Mouse (Mus musculus): Measurements from ENCODE around the gene Gm11060. TPM values are rescaled to one million over a fixed set of nuclear protein-coding genes. Genes with fewer than 3 reads are reported as not detected.

The Gm11060 gene
- polyA plus RNA-seq, 1 experiment, result not detected

GRCm38 (mm10) chr2:105117669-105118068 is 25.9 kb downstream of the Gm11060 start:
- WGBS, result 28% methylated on average over 8 of the region's 8 CpGs
- Histone ChIP-seq H3K4me3 (ENCODE audit: insufficient read depth, low read depth, low read length) (no peak overlapping the region), H3K27me3 (replicated peaks; ENCODE audit: control insufficient read depth, insufficient read depth, low read length) (peaks cover 2% of the 10 kb centered on the region; the same call in 1 of the 2 replicates), H3K36me3 (ENCODE audit: control insufficient read depth, insufficient read depth, low read length) (no peaks in the 10 kb centered on the region), H3K27ac (ENCODE audit: insufficient read depth, low read depth, low read length) (no peak overlapping the region), H3K4me1 (ENCODE audit: control insufficient read depth, insufficient read depth, low read length) (no peaks in the 10 kb centered on the region)
- no peak for TF ChIP-seq POLR2A (IDR thresholded peaks at IDR 0.05; ENCODE audit: low read depth, low read length)
- no peak for TF ChIP-seq CTCF (conservative IDR thresholded peaks at IDR 0.05; ENCODE audit: insufficient read depth, insufficient read length, low read depth, low read length)
- DNase-seq, result no peak

- WGBS, result 50% methylated on average over 8 of the region's 8 CpGs
- H3K27me3 ChIP-seq (replicated peaks; ENCODE audit: control insufficient read depth, insufficient read depth, low read length), result peaks cover 16% of the 10 kb centered on the region
- H3K27ac ChIP-seq (ENCODE audit: insufficient read depth, low read depth, low read length), result no peak overlapping the region
- no peaks in the 10 kb centered on the region for H3K4me1 ChIP-seq (ENCODE audit: control insufficient read depth, insufficient read depth, low read length)
- H3K36me3 ChIP-seq (ENCODE audit: control insufficient read depth, insufficient read depth, low read length), result no peaks in the 10 kb centered on the region
- H3K4me3 ChIP-seq (ENCODE audit: insufficient read depth, low read depth, low read length), result no peak overlapping the region
- no peak for DNase-seq
- TF ChIP-seq POLR2A (IDR thresholded peaks at IDR 0.05; ENCODE audit: low read depth, low read length) (no peak), CTCF (conservative IDR thresholded peaks at IDR 0.05; ENCODE audit: insufficient read depth, insufficient read length, low read depth, low read length) (no peak)
Measured at GRCm38 (mm10) chr2:105122216-105122615, 30.4 kb downstream of the Gm11060 start.

GRCm38 (mm10) chr2:105122886-105123285 is 31.1 kb downstream of the Gm11060 start:
- Histone ChIP-seq H3K27me3 (replicated peaks; ENCODE audit: control insufficient read depth, insufficient read depth, low read length) (peaks cover 16% of the 10 kb centered on the region), H3K4me1 (ENCODE audit: control insufficient read depth, insufficient read depth, low read length) (no peaks in the 10 kb centered on the region), H3K36me3 (ENCODE audit: control insufficient read depth, insufficient read depth, low read length) (no peaks in the 10 kb centered on the region), H3K4me3 (ENCODE audit: insufficient read depth, low read depth, low read length) (peak overlapping the region; percentile 4; the same call in 1 of the 2 replicates), H3K27ac (ENCODE audit: insufficient read depth, low read depth, low read length) (no peak overlapping the region)
- TF ChIP-seq CTCF (conservative IDR thresholded peaks at IDR 0.05; ENCODE audit: insufficient read depth, insufficient read length, low read depth, low read length) (no peak), POLR2A (IDR thresholded peaks at IDR 0.05; ENCODE audit: low read depth, low read length) (no peak)
- no peak for DNase-seq
- WGBS, result 8% methylated on average over 27 of the region's 27 CpGs

- Histone ChIP-seq H3K27ac (ENCODE audit: insufficient read depth, low read depth, low read length) (no peak overlapping the region), H3K36me3 (ENCODE audit: control insufficient read depth, insufficient read depth, low read length) (no peaks in the 10 kb centered on the region), H3K4me1 (ENCODE audit: control insufficient read depth, insufficient read depth, low read length) (no peaks in the 10 kb centered on the region), H3K4me3 (ENCODE audit: insufficient read depth, low read depth, low read length) (no peak overlapping the region), H3K27me3 (replicated peaks; ENCODE audit: control insufficient read depth, insufficient read depth, low read length) (peaks cover 16% of the 10 kb centered on the region)
- 26% methylated on average over 8 of the region's 8 CpGs for WGBS
- TF ChIP-seq CTCF (conservative IDR thresholded peaks at IDR 0.05; ENCODE audit: insufficient read depth, insufficient read length, low read depth, low read length) (no peak), POLR2A (IDR thresholded peaks at IDR 0.05; ENCODE audit: low read depth, low read length) (no peak)
- no peak for DNase-seq
Measured at GRCm38 (mm10) chr2:105123431-105123830, 31.6 kb downstream of the Gm11060 start.

GRCm38 (mm10) chr2:105123881-105124280 is 32.1 kb downstream of the Gm11060 start:
- 29% methylated on average over 9 of the region's 9 CpGs for WGBS
- no peaks in the 10 kb centered on the region for H3K36me3 ChIP-seq (ENCODE audit: control insufficient read depth, insufficient read depth, low read length)
- H3K27me3 ChIP-seq (replicated peaks; ENCODE audit: control insufficient read depth, insufficient read depth, low read length), result peaks cover 16% of the 10 kb centered on the region
- TF ChIP-seq POLR2A (IDR thresholded peaks at IDR 0.05; ENCODE audit: low read depth, low read length) (no peak), CTCF (conservative IDR thresholded peaks at IDR 0.05; ENCODE audit: insufficient read depth, insufficient read length, low read depth, low read length) (no peak)
- DNase-seq, result no peak
- no peaks in the 10 kb centered on the region for H3K4me1 ChIP-seq (ENCODE audit: control insufficient read depth, insufficient read depth, low read length)
- H3K4me3 ChIP-seq (ENCODE audit: insufficient read depth, low read depth, low read length), result no peak overlapping the region
- no peak overlapping the region for H3K27ac ChIP-seq (ENCODE audit: insufficient read depth, low read depth, low read length)

GRCm38 (mm10) chr2:105124391-105124790 is 32.6 kb downstream of the Gm11060 start:
- 32% methylated on average over 7 of the region's 7 CpGs for WGBS
- H3K4me3 ChIP-seq (ENCODE audit: insufficient read depth, low read depth, low read length), result no peak overlapping the region
- peaks cover 16% of the 10 kb centered on the region for H3K27me3 ChIP-seq (replicated peaks; ENCODE audit: control insufficient read depth, insufficient read depth, low read length)
- H3K36me3 ChIP-seq (ENCODE audit: control insufficient read depth, insufficient read depth, low read length), result no peaks in the 10 kb centered on the region
- TF ChIP-seq POLR2A (IDR thresholded peaks at IDR 0.05; ENCODE audit: low read depth, low read length) (no peak), CTCF (conservative IDR thresholded peaks at IDR 0.05; ENCODE audit: insufficient read depth, insufficient read length, low read depth, low read length) (no peak)
- no peaks in the 10 kb centered on the region for H3K4me1 ChIP-seq (ENCODE audit: control insufficient read depth, insufficient read depth, low read length)
- H3K27ac ChIP-seq (ENCODE audit: insufficient read depth, low read depth, low read length), result no peak overlapping the region
- DNase-seq, result no peak

GRCm38 (mm10) chr2:105125205-105125604 is 33.4 kb downstream of the Gm11060 start:
- 19% methylated on average over 8 of the region's 8 CpGs for WGBS
- Histone ChIP-seq H3K27ac (ENCODE audit: insufficient read depth, low read depth, low read length) (no peak overlapping the region), H3K4me1 (ENCODE audit: control insufficient read depth, insufficient read depth, low read length) (no peaks in the 10 kb centered on the region), H3K36me3 (ENCODE audit: control insufficient read depth, insufficient read depth, low read length) (no peaks in the 10 kb centered on the region), H3K4me3 (ENCODE audit: insufficient read depth, low read depth, low read length) (no peak overlapping the region), H3K27me3 (replicated peaks; ENCODE audit: control insufficient read depth, insufficient read depth, low read length) (peaks cover 15% of the 10 kb centered on the region)
- DNase-seq, result no peak
- TF ChIP-seq CTCF (conservative IDR thresholded peaks at IDR 0.05; ENCODE audit: insufficient read depth, insufficient read length, low read depth, low read length) (no peak), POLR2A (IDR thresholded peaks at IDR 0.05; ENCODE audit: low read depth, low read length) (no peak)
